Mouse (Mus musculus) heart, adult 2 months (tissue): Measurements from ENCODE around the gene Adgrg7.

Experiments
- CTCF ChIP-seq: fragments of 200-600 bp; IDR thresholded peaks from 2 replicates; pipeline ENCODE4 v1.8.1; 2022; ENCODE audit warnings: antibody characterized with exemption, mild to moderate bottlenecking, moderate library complexity
- EP300 ChIP-seq: fragments of 200-500 bp; IDR thresholded peaks from 2 replicates; pipeline ENCODE4 v1.6.1; 2011; ENCODE audit warnings: low read depth, low read length, control low read depth; ENCODE audit not compliant: insufficient read depth
- POLR2A ChIP-seq: fragments of 200-500 bp; IDR thresholded peaks from 2 replicates; pipeline ENCODE4 v1.6.1; 2011; ENCODE audit warnings: mild to moderate bottlenecking, low read depth, low read length, control low read depth; ENCODE audit not compliant: insufficient read depth

DNA sequence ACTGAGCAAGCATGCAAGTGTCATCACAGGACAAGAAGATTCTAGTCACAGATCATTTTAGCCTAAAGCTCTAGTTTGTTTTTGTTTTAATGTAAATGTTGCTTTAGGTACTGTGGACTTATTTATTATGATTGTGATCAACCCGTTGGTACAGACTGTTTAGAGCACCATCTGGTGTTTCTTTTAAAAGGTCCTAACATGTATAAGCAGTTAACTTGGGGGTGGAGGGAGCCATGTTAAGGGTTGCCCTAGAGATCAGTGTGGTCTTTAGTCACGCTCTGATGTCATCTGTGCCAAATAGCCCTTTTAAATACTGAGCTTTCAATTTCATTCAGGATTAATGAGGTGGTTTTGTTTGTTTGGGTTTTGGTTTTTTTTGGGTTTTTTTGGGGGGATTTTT is 99.2 kb downstream of the Adgrg7 start:
- TF ChIP-seq CTCF, result no peak
- no peak for TF ChIP-seq EP300
- no peak for TF ChIP-seq POLR2A
